Mouse (Mus musculus) neural tube, embryonic 12.5 days (tissue): Measurements from ENCODE around the gene Ncor2. TPM values are rescaled to one million over a fixed set of nuclear protein-coding genes. Genes with fewer than 3 reads are reported as not detected.
"Not testable (repeated sequence)": the region's sequence is repeated elsewhere in the genome, so short reads cannot be mapped to it uniquely, and the experiment has no call there.

ENCODE experiments used
- ATAC-seq: fragments of 200-750 bp; cut with Nextera tagmentation; 2 replicates; pipeline ENCODE4 v1.8.0; 2017; ENCODE audit warnings: low read depth, mild to moderate bottlenecking, moderate TSS enrichment, moderate library complexity; ENCODE audit not compliant: low FRiP score
- H3K27ac ChIP-seq: fragments of 300-500 bp; sonication (generic); 2 replicates; pipeline ENCODE4 v1.5.1; 2016
- H3K27me3 ChIP-seq: fragments of 300-500 bp; sonication (generic); replicated peaks from 2 replicates; pipeline ENCODE4 v1.6.1; 2016; ENCODE audit warnings: mild to moderate bottlenecking
- H3K36me3 ChIP-seq: fragments of 300-500 bp; sonication (generic); 2 replicates; pipeline ENCODE4 v1.6.1; 2016; ENCODE audit warnings: mild to moderate bottlenecking
- H3K4me1 ChIP-seq: fragments of 300-500 bp; sonication (generic); 2 replicates; pipeline ENCODE4 v1.6.1; 2016
- H3K4me2 ChIP-seq: fragments of 300-500 bp; sonication (generic); replicated peaks from 2 replicates; pipeline ENCODE4 v1.6.1; 2016; ENCODE audit warnings: mild to moderate bottlenecking
- H3K4me3 ChIP-seq: fragments of 300-500 bp; sonication (generic); 2 replicates; pipeline ENCODE4 v1.5.1; 2016
- H3K9ac ChIP-seq: fragments of 300-500 bp; sonication (generic); 2 replicates; pipeline ENCODE4 v1.6.1; 2016; ENCODE audit warnings: mild to moderate bottlenecking
- H3K9me3 ChIP-seq: fragments of 300-500 bp; sonication (generic); 2 replicates; pipeline ENCODE4 v1.6.1; 2016; ENCODE audit warnings: mild to moderate bottlenecking
- WGBS: fragments of 180-500 bp; shearing (Covaris S2); methylation state at CpG from one replicate; pipeline ENCODE4 v1.1.7; 2016; 5-methylcytosine and 5-hydroxymethylcytosine counted together
- polyA plus RNA-seq: library from polyadenylated mRNA; unstranded; fragments of >200 nt; fragmentation: Nextera tagmentation; extraction: Ambion mirVana; gene quantifications from 2 replicates; pipeline ENCODE4 v1.2.1, GENCODE M21; 2016

Ncor2 gene
- polyA plus RNA-seq = 36.0 and 36.9 TPM in 2 replicates

DNA sequence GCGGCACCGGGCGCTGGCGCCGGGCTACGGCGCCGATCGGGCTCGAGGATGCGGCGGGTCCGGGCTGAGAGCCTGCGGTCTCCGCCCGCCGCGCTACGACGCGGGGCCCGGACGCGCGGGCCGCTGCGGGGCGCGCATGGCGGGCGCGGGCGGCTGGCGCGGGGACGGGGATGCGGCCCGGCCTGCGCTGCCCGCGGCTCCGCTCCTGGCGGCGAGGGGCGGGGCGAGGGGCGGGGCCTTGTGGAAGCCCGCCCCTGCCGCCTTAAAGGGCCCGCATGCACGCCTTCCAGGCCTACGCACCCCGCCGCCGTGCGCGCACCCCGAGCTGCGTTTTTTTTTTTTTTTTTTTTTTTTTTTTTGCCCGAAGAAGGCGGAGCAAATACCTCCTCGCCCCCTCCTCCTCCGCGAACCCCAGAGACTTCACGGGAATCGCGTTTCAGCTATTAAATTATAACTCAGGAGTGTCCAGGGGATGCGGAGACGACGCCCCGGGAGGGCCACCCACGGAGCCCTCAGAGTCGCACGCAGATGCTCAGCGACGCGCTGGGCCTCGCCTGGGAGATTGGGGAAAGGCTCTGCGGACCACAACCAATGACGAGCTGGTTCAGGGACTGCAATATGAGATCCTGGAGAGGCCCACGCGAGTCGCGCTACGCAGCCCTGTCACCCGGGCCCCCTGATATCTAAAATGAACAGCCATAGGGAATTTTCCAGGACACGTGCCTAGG, at the start of gene Ncor2:
Ncor2 (minus strand) TSS at position 213 of the 728 bp plus-strand sequence.
- peak; percentile 73 for ATAC-seq
- H3K4me2 ChIP-seq = peak within 1 kb of the TSS; percentile 81
- H3K9me3 ChIP-seq = no peaks in the 10 kb centered on the region
- peak within 1 kb of the TSS; percentile 81 for H3K27ac ChIP-seq
- no peaks in the 10 kb centered on the region for H3K27me3 ChIP-seq
- H3K4me3 ChIP-seq = peak within 1 kb of the TSS; percentile 93
- peak within 1 kb of the TSS; percentile 96 for H3K9ac ChIP-seq
- under 1% methylated on average over 81 of the region's 87 CpGs for WGBS
- peaks cover 52% of the 10 kb centered on the region for H3K4me1 ChIP-seq
- H3K36me3 ChIP-seq = no peaks in the 10 kb centered on the region

GRCm38 (mm10) chr5:125227699-125228098, 48.7 kb upstream of the Ncor2 start:
- Histone ChIP-seq H3K9ac (no peak overlapping the region), H3K27me3 (no peaks in the 10 kb centered on the region), H3K36me3 (no peaks in the 10 kb centered on the region), H3K27ac (no peak overlapping the region), H3K4me1 (peaks cover 30% of the 10 kb centered on the region), H3K4me3 (no peak overlapping the region), H3K4me2 (no peak overlapping the region), H3K9me3 (no peaks in the 10 kb centered on the region)
- 96% methylated on average over 4 of the region's 4 CpGs for WGBS
- ATAC-seq = no peak

DNA sequence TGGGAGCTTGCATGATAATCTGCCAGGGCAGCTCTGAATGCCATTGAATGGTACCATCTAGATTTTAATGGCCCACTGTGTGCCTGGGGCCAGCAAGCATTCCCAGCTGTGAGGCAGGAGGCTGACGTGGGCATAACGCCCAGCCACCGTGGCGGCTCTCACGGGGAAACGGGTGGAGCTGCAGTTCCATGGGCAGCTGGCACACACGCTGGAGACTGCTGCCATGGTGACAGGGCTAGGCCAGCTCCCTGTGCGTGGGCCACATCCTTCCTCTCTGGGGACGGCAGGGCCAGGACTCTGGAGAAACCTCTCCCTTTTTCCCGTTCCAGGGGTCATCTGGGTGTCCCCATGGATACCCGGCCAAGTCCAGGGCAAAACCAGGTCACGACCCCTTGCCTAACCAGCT, 47.2 kb upstream of the Ncor2 start:
- H3K9ac ChIP-seq = no peak overlapping the region
- H3K36me3 ChIP-seq = no peaks in the 10 kb centered on the region
- H3K27ac ChIP-seq = no peak overlapping the region
- peaks cover 35% of the 10 kb centered on the region for H3K4me1 ChIP-seq
- peak; percentile 69 for ATAC-seq
- WGBS = 41% methylated on average over 12 of the region's 12 CpGs
- no peaks in the 10 kb centered on the region for H3K27me3 ChIP-seq
- no peaks in the 10 kb centered on the region for H3K9me3 ChIP-seq
- H3K4me2 ChIP-seq = no peak overlapping the region
- no peak overlapping the region for H3K4me3 ChIP-seq

DNA sequence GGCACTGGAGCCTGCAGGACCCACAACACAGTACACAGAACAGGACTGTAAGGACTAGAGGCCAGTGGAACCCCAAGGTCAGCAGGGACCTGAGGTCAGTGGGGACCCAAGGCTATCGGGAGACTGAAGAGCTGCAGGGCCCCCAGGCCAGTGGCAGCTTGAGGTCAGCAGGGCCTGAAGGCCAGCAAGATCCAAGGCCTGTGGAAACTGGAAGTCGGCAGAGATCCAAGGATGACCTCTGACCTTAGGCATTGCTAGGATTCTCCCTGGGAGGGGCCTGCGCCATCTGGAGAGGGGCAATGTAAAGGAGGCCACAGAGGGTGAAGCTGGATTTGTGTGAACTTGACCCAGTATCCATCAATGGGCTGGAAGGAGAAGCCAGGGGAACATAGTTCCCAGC, 45.9 kb upstream of the Ncor2 start:
- WGBS = 26% methylated on average over 3 of the region's 3 CpGs
- Histone ChIP-seq H3K27me3 (no peaks in the 10 kb centered on the region), H3K9ac (no peak overlapping the region), H3K4me2 (no peak overlapping the region), H3K27ac (no peak overlapping the region), H3K9me3 (no peaks in the 10 kb centered on the region), H3K4me1 (peaks cover 35% of the 10 kb centered on the region), H3K4me3 (no peak overlapping the region), H3K36me3 (no peaks in the 10 kb centered on the region)
- no peak for ATAC-seq

DNA sequence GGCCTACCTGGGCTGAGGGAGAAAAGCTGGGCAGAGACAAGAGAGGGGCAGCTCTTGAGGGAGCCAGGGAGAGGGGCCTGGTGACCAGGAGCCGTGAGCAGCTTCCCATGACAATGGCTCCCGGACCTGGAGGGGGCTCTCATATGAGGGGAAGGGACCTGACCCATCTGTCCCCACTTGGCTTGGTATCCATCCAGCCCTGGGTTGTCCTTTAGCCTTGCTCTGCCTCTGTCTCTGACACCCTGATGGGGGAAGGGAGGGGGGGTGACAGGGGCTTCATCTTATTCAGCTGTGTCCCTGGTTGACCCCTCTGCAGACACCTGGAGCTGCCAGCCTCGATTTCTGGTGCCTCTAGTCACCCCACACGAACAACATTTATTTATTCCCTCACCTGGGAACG, 44.9 kb upstream of the Ncor2 start:
- H3K36me3 ChIP-seq = no peaks in the 10 kb centered on the region
- H3K27me3 ChIP-seq = no peaks in the 10 kb centered on the region
- H3K27ac ChIP-seq = no peak overlapping the region
- no peak overlapping the region for H3K4me3 ChIP-seq
- no peak overlapping the region for H3K4me2 ChIP-seq
- no peaks in the 10 kb centered on the region for H3K9me3 ChIP-seq
- ATAC-seq = no peak
- peaks cover 35% of the 10 kb centered on the region for H3K4me1 ChIP-seq
- no peak overlapping the region for H3K9ac ChIP-seq
- WGBS = 60% methylated on average over 5 of the region's 5 CpGs

- H3K4me2 ChIP-seq = no peak overlapping the region
- ATAC-seq = no peak
- 43% methylated on average over 6 of the region's 6 CpGs for WGBS
- no peak overlapping the region for H3K4me3 ChIP-seq
- H3K27me3 ChIP-seq = no peaks in the 10 kb centered on the region
- no peaks in the 10 kb centered on the region for H3K9me3 ChIP-seq
- peaks cover 42% of the 10 kb centered on the region for H3K4me1 ChIP-seq
- no peak overlapping the region for H3K27ac ChIP-seq
- H3K9ac ChIP-seq = no peak overlapping the region
- H3K36me3 ChIP-seq = no peaks in the 10 kb centered on the region
These were observed 43.7 kb upstream of the Ncor2 start for GRCm38 (mm10) chr5:125222706-125223105.

DNA sequence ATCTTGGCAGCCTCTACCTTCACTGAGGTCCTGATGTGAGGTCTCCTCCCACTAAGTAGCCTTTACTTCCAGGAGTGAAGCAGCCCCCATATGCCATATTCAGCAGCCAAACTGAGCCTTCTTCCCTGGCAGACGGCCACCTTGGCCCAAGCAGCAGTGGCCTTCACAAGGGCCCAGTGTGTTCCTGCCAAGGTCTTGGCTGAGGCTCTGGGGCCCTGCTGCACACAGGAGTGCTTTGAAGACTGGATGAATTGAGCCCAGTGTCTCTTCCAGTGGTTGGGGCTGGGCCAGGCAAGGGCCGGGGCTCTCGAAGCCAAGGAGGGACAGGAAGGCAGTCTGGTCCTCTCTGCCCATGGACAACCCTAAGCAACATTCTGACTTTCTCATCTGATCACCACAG, 42.8 kb upstream of the Ncor2 start:
- no peaks in the 10 kb centered on the region for H3K9me3 ChIP-seq
- no peak overlapping the region for H3K9ac ChIP-seq
- H3K4me3 ChIP-seq = no peak overlapping the region
- 85% methylated on average over 3 of the region's 3 CpGs for WGBS
- no peaks in the 10 kb centered on the region for H3K27me3 ChIP-seq
- no peak overlapping the region for H3K27ac ChIP-seq
- no peak overlapping the region for H3K4me2 ChIP-seq
- no peaks in the 10 kb centered on the region for H3K36me3 ChIP-seq
- H3K4me1 ChIP-seq = peaks cover 49% of the 10 kb centered on the region
- no peak for ATAC-seq

DNA sequence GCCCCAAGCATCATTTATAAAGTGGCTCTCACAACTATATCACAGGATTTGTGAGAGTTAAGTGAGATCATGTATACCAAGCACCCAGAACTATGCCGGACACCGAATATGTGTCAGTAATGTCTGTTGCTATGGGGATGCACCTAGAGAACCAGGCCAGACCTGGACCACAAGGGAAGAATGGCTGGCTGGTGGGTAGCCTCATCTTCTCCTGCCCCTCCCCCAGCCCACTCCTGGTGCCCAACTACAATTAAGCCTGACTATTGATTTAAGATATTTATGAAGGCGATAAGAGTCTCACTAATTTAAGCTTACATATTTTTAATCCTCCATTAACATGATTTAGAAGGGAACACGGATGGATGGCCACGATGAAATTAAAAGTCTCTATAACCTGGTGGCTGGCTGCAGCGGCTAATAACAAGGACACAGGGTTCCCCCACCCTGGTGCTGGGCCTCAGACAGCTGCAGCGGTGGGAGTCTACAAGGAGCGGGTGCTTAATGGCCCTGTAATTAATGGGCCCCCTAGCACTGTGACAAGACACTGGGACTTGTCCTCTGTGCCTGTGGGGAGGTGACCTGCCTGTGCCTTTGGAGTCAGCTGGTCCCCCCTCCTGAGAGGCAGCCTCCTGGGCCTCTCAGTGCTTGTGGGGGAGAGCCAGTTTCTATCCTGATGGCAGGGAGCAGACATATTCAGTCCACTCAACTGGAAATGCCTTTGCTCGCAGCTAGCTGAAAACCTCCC, 38.6 kb upstream of the Ncor2 start:
- Histone ChIP-seq H3K4me3 (no peak overlapping the region), H3K36me3 (no peaks in the 10 kb centered on the region), H3K27ac (0 out of 2 replicates have a peak overlapping the region, but pooled peaks have one; percentile 46), H3K4me2 (0 out of 2 replicates have a peak overlapping the region, but pooled peaks have one; percentile 20), H3K4me1 (peaks cover 37% of the 10 kb centered on the region), H3K27me3 (no peaks in the 10 kb centered on the region), H3K9me3 (no peaks in the 10 kb centered on the region), H3K9ac (no peak overlapping the region)
- ATAC-seq = peak; percentile 74
- WGBS = 38% methylated on average over 9 of the region's 9 CpGs

- WGBS = 4% methylated on average over 24 of the region's 24 CpGs
- H3K9ac ChIP-seq = peak overlapping the region; percentile 49
- peak overlapping the region; percentile 7; the same call in 1 of the 2 replicates for H3K4me3 ChIP-seq
- H3K9me3 ChIP-seq = no peaks in the 10 kb centered on the region
- no peaks in the 10 kb centered on the region for H3K27me3 ChIP-seq
- H3K4me2 ChIP-seq = peak overlapping the region; percentile 53
- H3K27ac ChIP-seq = peak overlapping the region; percentile 65
- ATAC-seq = peak; percentile 83
- peaks cover 33% of the 10 kb centered on the region for H3K4me1 ChIP-seq
- H3K36me3 ChIP-seq = no peaks in the 10 kb centered on the region
These were observed 37.0 kb upstream of the Ncor2 start for GRCm38 (mm10) chr5:125215930-125216459.

DNA sequence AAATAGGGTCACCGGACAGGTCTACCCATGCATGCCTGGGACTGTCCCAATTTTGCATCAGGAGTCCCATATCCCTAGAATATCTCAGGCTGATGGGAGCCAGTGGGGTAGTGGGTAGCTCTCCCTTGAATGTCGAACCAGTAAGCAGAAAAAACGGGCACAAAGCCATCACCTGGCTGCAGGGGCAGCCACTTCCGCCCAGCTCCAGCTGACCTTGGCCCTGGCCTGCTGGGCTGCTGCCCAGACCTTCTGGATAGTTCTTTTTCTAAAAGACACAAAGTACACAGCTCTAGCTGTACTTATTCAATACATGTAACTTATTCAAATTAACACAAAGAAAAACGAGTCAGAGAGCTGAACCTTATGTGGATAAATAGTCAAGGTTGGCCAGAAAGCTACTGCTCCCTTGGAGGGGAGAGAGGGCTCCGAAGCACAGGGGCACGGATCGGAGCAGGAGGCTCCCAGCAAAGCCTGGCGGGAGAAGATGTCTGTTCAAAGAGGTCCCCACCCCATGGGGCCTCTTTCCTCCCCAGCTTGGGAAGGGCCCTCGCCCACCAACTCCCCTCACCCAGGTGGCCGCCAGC, 36.4 kb upstream of the Ncor2 start:
- peak overlapping the region; percentile 7; the same call in 1 of the 2 replicates for H3K4me3 ChIP-seq
- no peaks in the 10 kb centered on the region for H3K27me3 ChIP-seq
- peak overlapping the region; percentile 65 for H3K27ac ChIP-seq
- no peak for ATAC-seq
- H3K9ac ChIP-seq = peak overlapping the region; percentile 49
- peaks cover 33% of the 10 kb centered on the region for H3K4me1 ChIP-seq
- H3K36me3 ChIP-seq = no peaks in the 10 kb centered on the region
- WGBS = 21% methylated on average over 11 of the region's 11 CpGs
- no peaks in the 10 kb centered on the region for H3K9me3 ChIP-seq
- peak overlapping the region; percentile 53 for H3K4me2 ChIP-seq

GRCm38 (mm10) chr5:125214064-125214463, 35.0 kb upstream of the Ncor2 start:
- Histone ChIP-seq H3K27ac (no peak overlapping the region), H3K4me1 (peaks cover 33% of the 10 kb centered on the region), H3K9me3 (no peaks in the 10 kb centered on the region), H3K4me3 (no peak overlapping the region), H3K27me3 (no peaks in the 10 kb centered on the region), H3K36me3 (no peaks in the 10 kb centered on the region), H3K4me2 (no peak overlapping the region), H3K9ac (no peak overlapping the region)
- ATAC-seq = no peak
- WGBS = 88% methylated on average over 6 of the region's 6 CpGs

DNA sequence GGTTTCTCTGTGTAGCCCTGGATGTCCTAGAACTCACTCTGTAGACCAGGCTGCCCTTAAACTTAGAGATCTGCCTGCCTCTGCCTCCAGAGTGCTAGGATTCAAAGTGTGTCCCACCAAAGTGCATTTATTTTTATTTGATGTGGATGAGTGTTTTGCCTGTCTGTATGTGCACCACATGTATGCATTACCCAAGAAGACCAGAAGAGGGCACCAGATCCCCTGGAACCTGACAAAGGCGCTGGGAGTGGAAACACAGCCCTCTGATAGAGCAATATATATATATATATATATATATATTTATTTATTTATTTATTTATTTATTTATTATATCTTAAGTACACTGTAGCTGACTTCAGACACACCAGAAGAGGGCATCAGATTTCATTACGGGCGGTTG, 25.9 kb upstream of the Ncor2 start:
- not testable (repeated sequence) for H3K27me3 ChIP-seq, H3K4me2 ChIP-seq
- 95% methylated on average over 3 of the region's 3 CpGs for WGBS

More for the DNA sequence above, 25.9 kb upstream of the Ncor2 start:
- not testable (repeated sequence) for H3K27ac ChIP-seq, H3K9ac ChIP-seq, H3K4me3 ChIP-seq, ATAC-seq, H3K36me3 ChIP-seq, H3K9me3 ChIP-seq
- H3K4me1 ChIP-seq = peaks cover 16% of the 10 kb centered on the region
